Mouse (Mus musculus) bone marrow macrophage, adult 2 months (primary cell): ENCODE measurements around the gene Abhd8.

Experiments
- CTCF ChIP-seq: IDR thresholded peaks from 2 replicates; pipeline ENCODE4 v1.5.1; 2012; ENCODE audit warnings: low read depth, mild to moderate bottlenecking, low read length, moderate library complexity
- POLR2A ChIP-seq: IDR thresholded peaks from 2 replicates; pipeline ENCODE4 v1.6.1; 2012; ENCODE audit warnings: mild to moderate bottlenecking, low read depth, low read length, borderline replicate concordance

DNA sequence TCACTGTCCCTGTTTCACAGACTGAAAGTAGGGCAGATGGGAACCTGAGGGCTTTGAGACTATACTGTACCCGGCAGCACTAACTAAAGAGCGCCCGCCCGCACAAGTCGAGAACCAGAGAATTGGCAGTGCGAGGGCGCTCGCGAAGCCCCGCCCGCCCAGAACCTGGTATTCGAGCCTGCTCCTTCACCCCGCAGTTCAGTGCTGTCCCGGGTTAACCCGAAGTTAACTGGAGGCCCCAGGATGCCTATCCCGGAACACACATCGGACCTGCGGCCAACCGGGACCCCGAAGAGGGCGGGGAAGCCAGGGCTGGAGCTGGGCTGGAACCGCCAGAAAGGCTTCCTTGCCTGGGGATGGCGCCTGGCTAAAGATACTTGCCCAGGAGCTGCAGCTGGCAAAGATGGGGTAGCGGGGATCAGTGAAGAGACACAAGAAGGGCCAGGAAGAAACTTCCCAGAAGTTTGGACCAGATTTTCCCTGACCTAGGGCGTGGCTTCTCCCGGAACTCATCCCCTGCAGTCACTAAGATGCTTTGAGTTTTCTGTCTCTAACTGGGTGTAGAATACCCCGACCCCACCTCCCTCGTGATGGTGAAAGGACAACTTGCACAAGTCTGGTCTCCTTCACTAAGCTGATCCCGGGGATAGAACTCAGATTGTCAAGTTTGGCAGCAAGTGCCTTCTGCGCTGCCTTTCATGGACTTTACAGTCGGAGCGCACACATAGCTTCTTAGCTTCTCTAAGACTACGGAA lies 24.4 kb upstream of the Abhd8 start, which contains the start of gene Gtpbp3:
- TF ChIP-seq POLR2A (no peak), CTCF (no peak)
